Mouse (Mus musculus) neural tube, embryonic 11.5 days (tissue): ENCODE measurements around the gene Sec24a. TPM values are rescaled to one million over a fixed set of nuclear protein-coding genes. Genes with fewer than 3 reads are reported as not detected.

ENCODE experiments used
- ATAC-seq: fragments of 200-750 bp; cut with Nextera tagmentation; 2 replicates; pipeline ENCODE4 v1.8.0; 2017; ENCODE audit warnings: moderate number of reproducible peaks, mild to moderate bottlenecking, moderate TSS enrichment, moderate library complexity; ENCODE audit not compliant: insufficient read depth, low FRiP score, low TSS enrichment
- DNase-seq: peaks from one replicate; pipeline ENCODE4 v3.0.0-alpha.2; 2015; ENCODE audit warnings: low spot score
- H3K27ac ChIP-seq: fragments of 300-500 bp; sonication (generic); 2 replicates; pipeline ENCODE4 v1.5.1; 2014; ENCODE audit warnings: low read depth, mild to moderate bottlenecking, low read length
- H3K27me3 ChIP-seq: fragments of 300-500 bp; sonication (generic); 2 replicates; pipeline ENCODE4 v1.6.1; 2014; ENCODE audit warnings: mild to moderate bottlenecking, low read length, mixed read lengths; ENCODE audit not compliant: control insufficient read depth, insufficient read depth
- H3K36me3 ChIP-seq: fragments of 300-500 bp; sonication (generic); 2 replicates; pipeline ENCODE4 v1.6.1; 2014; ENCODE audit warnings: mild to moderate bottlenecking, low read length, moderate library complexity, mixed read lengths; ENCODE audit not compliant: control insufficient read depth, insufficient read depth
- H3K4me1 ChIP-seq: fragments of 300-500 bp; sonication (generic); 2 replicates; pipeline ENCODE4 v1.6.1; 2014; ENCODE audit warnings: low read length, mixed read lengths; ENCODE audit not compliant: control insufficient read depth, insufficient read depth
- H3K4me2 ChIP-seq: fragments of 300-500 bp; sonication (generic); 2 replicates; pipeline ENCODE4 v1.6.1; 2014; ENCODE audit warnings: low read depth, mild to moderate bottlenecking, moderate library complexity
- H3K4me3 ChIP-seq: fragments of 300-500 bp; sonication (generic); 2 replicates; pipeline ENCODE4 v1.5.1; 2014; ENCODE audit warnings: low read depth, low read length
- H3K9ac ChIP-seq: fragments of 300-500 bp; sonication (generic); 2 replicates; pipeline ENCODE4 v1.6.1; 2014; ENCODE audit warnings: mild to moderate bottlenecking, low read length
- H3K9me3 ChIP-seq: fragments of 300-500 bp; sonication (generic); 2 replicates; pipeline ENCODE4 v1.6.1; 2016; ENCODE audit warnings: low read length; ENCODE audit not compliant: control insufficient read depth
- whole genome bisulfite sequencing: fragments of 180-500 bp; shearing (Covaris S2); extraction: QIAGEN DNeasy Blood & Tissue Kit; methylation state at CpG from one replicate; pipeline ENCODE4 v1.1.7; 2014; 5-methylcytosine and 5-hydroxymethylcytosine counted together
- polyA plus RNA-seq: library from polyadenylated mRNA; unstranded; fragments of >200 nt; fragmentation: Nextera tagmentation; extraction: Ambion mirVana; gene quantifications from 2 replicates; pipeline ENCODE4 v1.2.1, GENCODE M21; 2014

The Sec24a gene
- polyA plus RNA-seq, 1 experiment from 2014 or later, result 14.9 TPM

- WGBS, result 78% methylated on average over 7 of the region's 7 CpGs
- Histone ChIP-seq H3K27me3 (no peaks in the 10 kb centered on the region), H3K4me3 (no peak overlapping the region), H3K4me1 (no peaks in the 10 kb centered on the region), H3K27ac (no peak overlapping the region), H3K9ac (no peak overlapping the region), H3K9me3 (no peaks in the 10 kb centered on the region), H3K36me3 (no peaks in the 10 kb centered on the region), H3K4me2 (no peak overlapping the region)
- no peak for ATAC-seq
- no peak for DNase-seq
Observed at GRCm38 (mm10) chr11:51662632-51663031, 100.8 kb downstream of the Sec24a start.

GRCm38 (mm10) chr11:51661867-51662365, 101.5 kb downstream of the Sec24a start:
- DNase-seq (no peak), ATAC-seq (no peak)
- no peak overlapping the region for H3K9ac ChIP-seq
- H3K27me3 ChIP-seq, result no peaks in the 10 kb centered on the region
- no peak overlapping the region for H3K4me2 ChIP-seq
- no peaks in the 10 kb centered on the region for H3K36me3 ChIP-seq
- H3K4me3 ChIP-seq, result no peak overlapping the region
- H3K9me3 ChIP-seq, result no peaks in the 10 kb centered on the region
- H3K27ac ChIP-seq, result no peak overlapping the region
- no peaks in the 10 kb centered on the region for H3K4me1 ChIP-seq
- 85% methylated on average over 16 of the region's 16 CpGs for WGBS

- no peaks in the 10 kb centered on the region for H3K27me3 ChIP-seq
- no peak overlapping the region for H3K4me3 ChIP-seq
- DNase-seq (no peak), ATAC-seq (no peak)
- H3K27ac ChIP-seq, result no peak overlapping the region
- H3K4me2 ChIP-seq, result no peak overlapping the region
- H3K9me3 ChIP-seq, result no peaks in the 10 kb centered on the region
- H3K9ac ChIP-seq, result no peak overlapping the region
- H3K4me1 ChIP-seq, result no peaks in the 10 kb centered on the region
- H3K36me3 ChIP-seq, result no peaks in the 10 kb centered on the region
- 64% methylated on average over 6 of the region's 6 CpGs for WGBS
Observed at GRCm38 (mm10) chr11:51658705-51659104, 104.7 kb downstream of the Sec24a start.

- no peak for ATAC-seq
- no peaks in the 10 kb centered on the region for H3K4me1 ChIP-seq
- H3K9ac ChIP-seq, result no peak overlapping the region
- no peaks in the 10 kb centered on the region for H3K27me3 ChIP-seq
- 73% methylated on average over 7 of the region's 7 CpGs for WGBS
- H3K9me3 ChIP-seq, result no peaks in the 10 kb centered on the region
- no peak for DNase-seq
- no peak overlapping the region for H3K4me2 ChIP-seq
- H3K4me3 ChIP-seq, result no peak overlapping the region
- H3K27ac ChIP-seq, result no peak overlapping the region
- H3K36me3 ChIP-seq, result no peaks in the 10 kb centered on the region
Observed at GRCm38 (mm10) chr11:51658291-51658690, 105.1 kb downstream of the Sec24a start.

GRCm38 (mm10) chr11:51656798-51657521, 106.5 kb downstream of the Sec24a start:
- WGBS, result 86% methylated on average over 10 of the region's 10 CpGs
- no peaks in the 10 kb centered on the region for H3K36me3 ChIP-seq
- DNase-seq (no peak), ATAC-seq (no peak)
- no peak overlapping the region for H3K4me3 ChIP-seq
- H3K4me2 ChIP-seq, result no peak overlapping the region
- no peaks in the 10 kb centered on the region for H3K9me3 ChIP-seq
- H3K27ac ChIP-seq, result no peak overlapping the region
- H3K9ac ChIP-seq, result no peak overlapping the region
- H3K4me1 ChIP-seq, result no peaks in the 10 kb centered on the region
- no peaks in the 10 kb centered on the region for H3K27me3 ChIP-seq

GRCm38 (mm10) chr11:51654891-51655290, 108.5 kb downstream of the Sec24a start:
- DNase-seq, result no peak
- no peak for ATAC-seq
- peaks cover 4% of the 10 kb centered on the region for H3K4me1 ChIP-seq
- H3K4me3 ChIP-seq, result no peak overlapping the region
- H3K9me3 ChIP-seq, result no peaks in the 10 kb centered on the region
- 89% methylated on average over 3 of the region's 3 CpGs for WGBS
- H3K9ac ChIP-seq, result no peak overlapping the region
- peaks cover 4% of the 10 kb centered on the region; the same call in 1 of the 2 replicates for H3K27me3 ChIP-seq
- no peak overlapping the region for H3K4me2 ChIP-seq
- H3K36me3 ChIP-seq, result no peaks in the 10 kb centered on the region
- H3K27ac ChIP-seq, result no peak overlapping the region

GRCm38 (mm10) chr11:51653736-51654135, 109.7 kb downstream of the Sec24a start:
- ATAC-seq, result no peak
- WGBS, result 89% methylated on average over 6 of the region's 6 CpGs
- no peak overlapping the region for H3K4me3 ChIP-seq

GRCm38 (mm10) chr11:51652889-51653418, 110.5 kb downstream of the Sec24a start:
- Histone ChIP-seq H3K36me3 (no peaks in the 10 kb centered on the region), H3K9me3 (no peaks in the 10 kb centered on the region), H3K27me3 (peaks cover 9% of the 10 kb centered on the region; the same call in 1 of the 2 replicates), H3K4me3 (no peak overlapping the region), H3K27ac (no peak overlapping the region), H3K9ac (no peak overlapping the region), H3K4me1 (peaks cover 18% of the 10 kb centered on the region), H3K4me2 (no peak overlapping the region)
- ATAC-seq (no peak), DNase-seq (no peak)
- WGBS, result 93% methylated on average over 4 of the region's 4 CpGs

More at GRCm38 (mm10) chr11:51653736-51654135, 109.7 kb downstream of the Sec24a start:
- Histone ChIP-seq H3K36me3 (no peaks in the 10 kb centered on the region), H3K27ac (no peak overlapping the region), H3K27me3 (peaks cover 9% of the 10 kb centered on the region; the same call in 1 of the 2 replicates), H3K4me1 (peaks cover 11% of the 10 kb centered on the region), H3K9ac (no peak overlapping the region), H3K9me3 (no peaks in the 10 kb centered on the region), H3K4me2 (no peak overlapping the region)
- no peak for DNase-seq
